Mouse (Mus musculus) right cerebral cortex, postnatal 14 days (tissue): ENCODE results near the gene Oas3.

Source experiments
- DNase-seq: peaks from one replicate; pipeline ENCODE4 v3.0.0; 2022

Gene Oas3

GRCm38 (mm10) chr5:120751206-120751605, 26.3 kb downstream of the Oas3 start:
- no peak for DNase-seq

GRCm38 (mm10) chr5:120749688-120750087, 27.8 kb downstream of the Oas3 start, which contains the start of gene Oas2:
Oas2 (minus strand) TSS chr5:120749853.
- DNase-seq = no peak

GRCm38 (mm10) chr5:120746451-120746850, 31.0 kb downstream of the Oas3 start:
- DNase-seq = peak; percentile 35

DNA sequence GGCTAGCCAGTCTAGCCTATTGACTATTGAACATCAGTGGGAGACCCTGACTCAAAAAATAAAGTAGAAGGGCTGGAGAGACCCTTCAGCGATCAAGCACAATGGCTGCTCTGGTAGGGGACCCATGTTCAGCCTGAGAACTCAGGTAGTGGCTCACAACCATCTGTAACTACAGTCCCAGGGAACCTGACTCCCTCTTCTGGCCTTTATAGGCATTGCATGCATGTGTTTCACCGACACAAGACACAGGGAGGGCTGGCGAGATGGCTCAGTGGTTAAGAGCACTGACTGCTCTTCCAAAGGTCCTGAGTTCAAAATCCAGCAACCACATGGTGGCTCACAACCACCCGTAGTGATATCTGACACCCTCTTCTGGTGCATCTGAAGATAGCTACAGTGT, 35.3 kb downstream of the Oas3 start:
- no peak for DNase-seq

GRCm38 (mm10) chr5:120734380-120734990, 43.0 kb downstream of the Oas3 start:
- no peak for DNase-seq

- no peak for DNase-seq
These were observed 43.8 kb downstream of the Oas3 start for GRCm38 (mm10) chr5:120733696-120734095.

- no peak for DNase-seq
These were observed 44.7 kb downstream of the Oas3 start for GRCm38 (mm10) chr5:120732740-120733139.

DNA sequence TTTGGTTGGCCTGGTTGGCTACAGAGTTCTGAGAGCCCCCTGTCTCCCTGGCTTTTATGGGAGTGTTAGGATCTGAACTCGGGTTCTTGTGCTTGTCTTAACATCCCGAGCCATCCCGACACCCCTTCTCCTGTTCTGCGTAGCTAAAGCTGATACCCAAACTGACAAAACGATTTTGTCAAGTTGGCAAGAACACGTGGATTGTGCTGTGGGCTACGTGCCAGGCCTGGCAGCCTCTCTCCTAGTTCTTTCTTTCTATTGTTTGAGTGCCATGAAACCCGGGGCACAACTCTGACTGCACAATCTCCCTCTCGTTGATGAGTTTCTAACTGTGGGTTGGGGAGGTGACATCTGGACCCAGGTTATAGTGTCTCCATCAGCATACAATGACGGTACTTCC, 48.1 kb downstream of the Oas3 start:
- DNase-seq = peak; percentile 40

DNA sequence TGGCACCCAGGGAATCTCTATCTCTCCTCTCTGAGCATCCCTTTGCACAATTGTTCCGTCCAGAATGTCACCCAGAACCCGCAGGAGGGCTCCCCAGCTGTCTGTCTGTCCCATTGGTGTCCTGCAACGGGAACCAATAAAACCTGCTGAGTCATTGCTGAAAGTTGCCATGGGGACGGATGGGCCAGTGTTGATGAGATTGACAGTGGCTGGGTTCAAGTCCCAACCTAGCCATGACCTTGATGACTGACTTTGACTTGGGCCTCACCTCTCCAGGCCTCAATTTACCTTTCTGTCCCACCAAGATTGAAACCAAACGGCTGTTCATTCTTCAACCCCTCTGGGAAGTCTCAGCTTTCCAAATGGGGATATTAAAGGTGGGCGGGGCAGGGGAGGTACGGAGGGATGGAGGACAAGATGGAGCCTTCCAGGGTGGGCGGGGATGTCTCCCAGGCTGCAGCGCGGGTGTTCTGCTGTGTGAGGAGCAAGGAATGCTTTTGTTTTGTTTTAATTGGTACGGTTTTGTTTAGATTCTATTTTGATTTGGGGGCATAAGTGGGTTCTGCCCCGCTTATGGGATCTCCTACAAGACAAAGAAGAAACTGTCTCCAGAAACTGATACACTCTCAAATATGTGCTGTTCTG, 51.5 kb downstream of the Oas3 start:
- DNase-seq = no peak

DNA sequence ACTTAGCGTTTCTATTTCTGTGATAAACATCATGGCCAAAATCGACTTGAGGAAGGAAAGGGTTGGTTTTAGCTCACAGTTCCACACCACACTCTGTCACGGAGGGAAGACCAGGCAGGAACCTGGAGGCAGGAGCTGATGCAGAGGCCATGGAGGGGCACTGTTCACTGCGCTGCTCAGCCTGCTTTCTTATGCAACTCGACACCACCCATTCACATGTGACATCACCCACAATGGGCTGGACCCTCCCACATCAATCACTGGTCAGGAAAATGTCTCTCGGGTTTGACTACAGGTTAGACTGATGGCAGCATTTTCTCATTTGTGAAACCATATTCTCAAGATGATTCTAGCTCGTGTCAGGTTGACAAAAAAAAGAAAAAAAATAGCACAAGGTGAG, 56.5 kb downstream of the Oas3 start:
- no peak for DNase-seq

DNA sequence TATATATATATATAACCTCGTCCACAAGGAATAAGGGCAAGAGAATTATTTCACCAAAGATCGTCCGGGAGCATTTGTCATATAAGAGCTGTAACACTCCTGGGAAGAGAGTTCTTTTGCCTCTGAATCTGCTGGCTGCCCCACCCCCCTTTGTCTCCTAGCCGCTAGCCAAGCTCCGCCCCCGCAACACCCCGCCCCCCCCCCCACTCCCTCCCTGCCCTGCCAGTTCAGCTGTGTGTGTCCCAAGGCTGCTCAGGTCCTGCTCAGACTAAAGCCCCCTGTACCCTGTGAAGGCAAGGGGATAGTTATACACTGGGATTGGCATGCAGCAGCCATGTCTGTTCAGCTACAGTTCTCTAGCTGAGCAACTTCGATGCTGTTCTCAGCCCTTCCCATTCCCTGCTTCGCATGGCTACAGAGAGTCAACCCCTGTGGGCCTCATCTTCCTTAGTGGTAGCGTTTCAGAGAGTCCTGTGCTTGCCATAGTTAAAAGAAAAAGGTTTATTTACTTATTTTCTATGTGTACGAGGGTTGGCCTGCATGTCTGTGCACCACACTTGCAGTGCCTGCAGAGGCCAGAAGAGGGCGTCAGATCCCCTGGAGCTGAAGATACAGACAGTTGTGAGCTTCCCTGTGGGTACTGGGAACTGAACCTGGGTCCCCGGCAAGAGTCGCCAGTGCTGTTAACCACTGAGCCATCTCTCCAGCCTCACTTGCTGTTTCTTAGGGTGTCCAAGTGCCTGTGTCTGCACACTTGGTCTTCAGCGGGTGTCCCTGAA, 58.7 kb downstream of the Oas3 start:
- no peak for DNase-seq

GRCm38 (mm10) chr5:120717136-120717535, 60.3 kb downstream of the Oas3 start:
- DNase-seq = no peak

GRCm38 (mm10) chr5:120714314-120714713, 63.1 kb downstream of the Oas3 start:
- peak; percentile 88 for DNase-seq

- DNase-seq = no peak
These were observed 64.7 kb downstream of the Oas3 start for GRCm38 (mm10) chr5:120712721-120713120.

GRCm38 (mm10) chr5:120711827-120712226, 65.6 kb downstream of the Oas3 start, which contains the start of gene Dtx1:
Dtx1 (minus strand) TSS chr5:120711927.
- DNase-seq = no peak

- DNase-seq = peak; percentile 84
These were observed 66.0 kb downstream of the Oas3 start for GRCm38 (mm10) chr5:120711416-120711815.

GRCm38 (mm10) chr5:120710826-120711248, 66.6 kb downstream of the Oas3 start:
- peak; percentile 54 for DNase-seq

GRCm38 (mm10) chr5:120710161-120710825, 67.2 kb downstream of the Oas3 start:
- DNase-seq = peak; percentile 61

DNA sequence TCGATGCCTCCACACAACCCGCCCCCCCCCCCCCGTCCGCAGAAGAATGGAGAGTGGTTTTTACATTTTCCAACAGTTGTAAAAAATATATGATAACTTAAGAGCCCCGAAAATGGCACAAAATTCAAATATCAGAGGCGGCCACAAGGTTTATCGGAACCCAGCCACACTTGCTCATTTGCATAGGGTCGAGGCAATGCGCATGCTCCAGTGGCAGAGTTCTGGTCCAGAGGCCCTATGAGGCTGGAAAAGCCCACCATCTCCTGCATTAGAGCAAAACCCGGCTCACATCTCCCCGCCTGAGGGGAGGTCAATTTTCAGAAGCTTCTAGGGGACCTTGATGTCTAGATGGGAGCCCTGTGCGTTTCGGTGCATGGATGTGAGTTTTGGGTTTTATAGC, 70.5 kb downstream of the Oas3 start:
- DNase-seq = no peak

GRCm38 (mm10) chr5:120706541-120706940, 70.9 kb downstream of the Oas3 start:
- DNase-seq = peak; percentile 45

DNA sequence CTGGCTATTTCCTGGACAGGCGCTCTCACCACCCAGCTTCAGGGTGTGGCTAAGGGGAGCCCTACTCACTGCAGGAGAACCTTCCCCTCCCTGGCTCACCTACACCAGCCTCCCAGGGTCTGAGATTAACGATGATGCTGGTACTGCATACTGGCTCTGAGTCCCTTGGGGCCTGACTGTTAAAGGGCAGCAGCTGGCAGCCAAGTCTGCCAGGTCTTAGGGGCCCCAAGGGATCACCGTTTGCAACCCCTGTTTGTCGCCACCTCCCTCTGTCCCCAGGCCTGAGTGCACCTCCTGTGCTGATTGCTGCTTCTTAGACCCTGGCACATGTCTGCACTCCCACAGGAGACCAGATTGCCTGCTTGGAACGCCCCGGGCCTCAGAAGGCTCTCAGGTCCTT, 73.0 kb downstream of the Oas3 start:
- DNase-seq = no peak

- no peak for DNase-seq
These were observed 73.8 kb downstream of the Oas3 start for GRCm38 (mm10) chr5:120703660-120704059.
